Comparison of ENCODE assay signal across 12 mouse cellular contexts in genomic region chr6:20840149-20840548, GRCm38 (mm10).
DNase-seq lines count a peak whose midpoint lies in the region; ATAC-seq and TF ChIP-seq lines count a peak whose summit lies in the region.
"Had no signal": no experiment of that assay in that cellular context is flagged by ENCODE, and none has a peak within 500 bp of the region (broad histone marks: within the 10 kb centered on the region; RNA-seq: fewer than 3 reads in every experiment).

No protein-coding gene starts in this region.

- peak; percentile 10 for DNase-seq in cerebellum, adult 9-10 months
- DNase-seq in cerebellum, postnatal 4 days (ENCODE audit: low spot score in 2 of 2) = no peak
- DNase-seq in kidney, postnatal 0 days (ENCODE audit: low spot score) = peak; percentile 40
- DNase-seq in kidney, adult 11 months = no peak
- no peak for DNase-seq in neural tube, embryonic 10.5 days (ENCODE audit: extremely low spot score, low spot score)
- no peak for DNase-seq in heart, embryonic 10.5 days (ENCODE audit: low spot score)
- DNase-seq: right cerebral cortex, postnatal 14 days had no signal

- H3K27me3 ChIP-seq in kidney, postnatal 0 days (ENCODE audit: insufficient read depth, low read length) = no peaks in the 10 kb centered on the region
- no peaks in the 10 kb centered on the region for H3K27me3 ChIP-seq in neural tube, embryonic 12.5 days (replicated peaks)
- H3K27me3 ChIP-seq in liver, embryonic 12.5 days (replicated peaks) = no peaks in the 10 kb centered on the region
- no peaks in the 10 kb centered on the region for H3K27me3 ChIP-seq in heart, embryonic 10.5 days (ENCODE audit: insufficient read depth, poor library complexity, severe bottlenecking)

- TF ChIP-seq CTCF in kidney, postnatal 0 days (IDR thresholded peaks at IDR 0.05; ENCODE audit: low read depth) = peak; percentile 68

- 42% methylated on average over 3 of the region's 3 CpGs for WGBS in kidney, postnatal 0 days
- whole genome bisulfite sequencing in neural tube, embryonic 12.5 days = 48% methylated on average over 3 of the region's 3 CpGs
- WGBS in liver, embryonic 12.5 days (ENCODE audit: insufficient replicate concordance) = 41% methylated on average over 3 of the region's 3 CpGs
- whole genome bisulfite sequencing in heart, embryonic 10.5 days = 59% methylated on average over 3 of the region's 3 CpGs

- H3K4me2 ChIP-seq in kidney, postnatal 0 days (ENCODE audit: low read length) = no peak overlapping the region
- H3K4me2 ChIP-seq in neural tube, embryonic 12.5 days (replicated peaks) = no peak overlapping the region
- no peak overlapping the region for H3K4me2 ChIP-seq in liver, embryonic 12.5 days

- H3K9me3 ChIP-seq in kidney, postnatal 0 days (replicated peaks; ENCODE audit: low read length) = no peaks in the 10 kb centered on the region
- no peaks in the 10 kb centered on the region for H3K9me3 ChIP-seq in neural tube, embryonic 12.5 days
- H3K9me3 ChIP-seq in liver, embryonic 12.5 days (replicated peaks) = no peaks in the 10 kb centered on the region
- no peaks in the 10 kb centered on the region for H3K9me3 ChIP-seq in heart, embryonic 10.5 days
- H3K9me3 ChIP-seq: G1E had no signal

- no peak overlapping the region for H3K4me3 ChIP-seq in kidney, postnatal 0 days (replicated peaks; ENCODE audit: low read depth, low read length)
- H3K4me3 ChIP-seq in neural tube, embryonic 12.5 days = no peak overlapping the region
- no peak overlapping the region for H3K4me3 ChIP-seq in liver, embryonic 12.5 days
- H3K4me3 ChIP-seq in heart, embryonic 10.5 days = no peak overlapping the region

- no peaks in the 10 kb centered on the region for H3K36me3 ChIP-seq in kidney, postnatal 0 days (ENCODE audit: insufficient read depth, low read length)
- no peaks in the 10 kb centered on the region for H3K36me3 ChIP-seq in neural tube, embryonic 12.5 days
- H3K36me3 ChIP-seq in liver, embryonic 12.5 days = no peaks in the 10 kb centered on the region
- no peaks in the 10 kb centered on the region for H3K36me3 ChIP-seq in heart, embryonic 10.5 days
- H3K36me3 ChIP-seq: G1E had no signal

- ATAC-seq in kidney, postnatal 0 days (replicated peaks; ENCODE audit: low FRiP score, low read depth) = no peak
- peak; percentile 21; the same call in 1 of the 2 replicates for ATAC-seq in neural tube, embryonic 12.5 days (ENCODE audit: low FRiP score, low read depth)
- ATAC-seq in liver, embryonic 12.5 days = no peak
- ATAC-seq: inflammation-experienced regulatory T-cells, adult 6 months had no signal

- H3K4me1 ChIP-seq in kidney, postnatal 0 days (replicated peaks; ENCODE audit: insufficient read depth, low read length) = no peaks in the 10 kb centered on the region
- H3K4me1 ChIP-seq in neural tube, embryonic 12.5 days = no peaks in the 10 kb centered on the region
- no peaks in the 10 kb centered on the region for H3K4me1 ChIP-seq in liver, embryonic 12.5 days
- H3K4me1 ChIP-seq in heart, embryonic 10.5 days = no peaks in the 10 kb centered on the region

- no peak overlapping the region for H3K27ac ChIP-seq in kidney, postnatal 0 days
- no peak overlapping the region for H3K27ac ChIP-seq in neural tube, embryonic 12.5 days
- no peak overlapping the region for H3K27ac ChIP-seq in liver, embryonic 12.5 days
- no peak overlapping the region for H3K27ac ChIP-seq in heart, embryonic 10.5 days
- H3K27ac ChIP-seq: macrophage had no signal

- H3K9ac ChIP-seq in kidney, postnatal 0 days (ENCODE audit: low read depth, low read length) = no peak overlapping the region
- H3K9ac ChIP-seq in neural tube, embryonic 12.5 days = no peak overlapping the region
- H3K9ac ChIP-seq in liver, embryonic 12.5 days = no peak overlapping the region

Comparison
In these comparisons a context has a peak if more than half of its experiments do, and no peak if none do; other contexts are left out.
1. DNase-seq: peak in cerebellum, adult 9-10 months (single experiment) and kidney, postnatal 0 days (single experiment); none in cerebellum, postnatal 4 days (0 of 2), kidney, adult 11 months (single experiment), neural tube, embryonic 10.5 days (single experiment) and heart, embryonic 10.5 days (single experiment).